Mouse (Mus musculus) gastrocnemius, postnatal 36 days (tissue): ENCODE data around the gene 6430548M08Rik. TPM values are rescaled to one million over a fixed set of nuclear protein-coding genes. Genes with fewer than 3 reads are reported as not detected.

Experiments
- DNase-seq, 2 experiments: peaks; one replicate each; pipeline ENCODE4 v3.0.0; 2022
- intact Hi-C: fragments of 180-260 bp; cut with DNase I; formaldehyde crosslinking; loops from one replicate; pipeline ENCODE4 v1.15.1; 2025
- total RNA-seq, 2 experiments: library from RNA; stranded (reverse); gene quantifications; 2 replicates each; pipeline ENCODE4 v1.2.3; 2021

The 6430548M08Rik gene
- total RNA-seq, 2 experiments from 2014 or later = 29.0 to 41.6 TPM

- intact Hi-C loops = no loop called here
These were observed 12.6 kb upstream of the 6430548M08Rik start, which contains the start of gene Zdhhc7 for GRCm38 (mm10) chr8:120101068-120101972. Gene Zdhhc7 (minus strand): TSS chr8:120101482.

GRCm38 (mm10) chr8:120103916-120104315, 10.0 kb upstream of the 6430548M08Rik start:
- no peak for DNase-seq
- intact Hi-C loops = no loop called here

More at GRCm38 (mm10) chr8:120101068-120101972, 12.6 kb upstream of the 6430548M08Rik start, which contains the start of gene Zdhhc7:
- peak; percentile 75 to 79 for DNase-seq

GRCm38 (mm10) chr8:120104721-120105272, 9.2 kb upstream of the 6430548M08Rik start:
- DNase-seq = peak; percentile 57 to 78
- intact Hi-C loops = no loop called here

- DNase-seq = no peak
- intact Hi-C loops = no loop called here
These were observed 4.8 kb upstream of the 6430548M08Rik start for GRCm38 (mm10) chr8:120109149-120109548.

- no peak for DNase-seq
- intact Hi-C loops = no loop called here
These were observed 3.0 kb upstream of the 6430548M08Rik start for GRCm38 (mm10) chr8:120110966-120111365.

GRCm38 (mm10) chr8:120111382-120111781, 2.6 kb upstream of the 6430548M08Rik start:
- intact Hi-C loops = no loop called here
- DNase-seq = no peak

- no peak for DNase-seq
- intact Hi-C loops = no loop called here
These were observed 1.4 kb upstream of the 6430548M08Rik start for GRCm38 (mm10) chr8:120112535-120112934.

- peak in 1 of 2 experiments; percentile 50 for DNase-seq
These were observed 646 bp upstream of the 6430548M08Rik start for GRCm38 (mm10) chr8:120113306-120113705.

GRCm38 (mm10) chr8:120114315-120114841, 426 bp downstream of the 6430548M08Rik start:
- intact Hi-C loops = no loop called here
- no peak for DNase-seq

More at GRCm38 (mm10) chr8:120113306-120113705, 646 bp upstream of the 6430548M08Rik start:
- intact Hi-C loops = no loop called here

- no peak for DNase-seq
- intact Hi-C loops = no loop called here
These were observed 2.6 kb downstream of the 6430548M08Rik start for GRCm38 (mm10) chr8:120116600-120116999.

- intact Hi-C loops = no loop called here
These were observed 4.2 kb downstream of the 6430548M08Rik start for GRCm38 (mm10) chr8:120118162-120118561.

GRCm38 (mm10) chr8:120118847-120119246, 4.9 kb downstream of the 6430548M08Rik start:
- intact Hi-C loops = no loop called here
- no peak for DNase-seq

More at GRCm38 (mm10) chr8:120118162-120118561, 4.2 kb downstream of the 6430548M08Rik start:
- no peak for DNase-seq

GRCm38 (mm10) chr8:120119429-120119828, 5.5 kb downstream of the 6430548M08Rik start:
- no peak for DNase-seq
- intact Hi-C loops = no loop called here

GRCm38 (mm10) chr8:120119931-120120330, 6.0 kb downstream of the 6430548M08Rik start:
- DNase-seq = no peak
- intact Hi-C loops = no loop called here

- intact Hi-C loops = no loop called here
- no peak for DNase-seq
These were observed 7.0 kb downstream of the 6430548M08Rik start for GRCm38 (mm10) chr8:120120951-120121350.

- intact Hi-C loops = no loop called here
- no peak for DNase-seq
These were observed 10.3 kb downstream of the 6430548M08Rik start for GRCm38 (mm10) chr8:120124261-120124660.

- intact Hi-C loops = no loop called here
- no peak for DNase-seq
These were observed 11.0 kb downstream of the 6430548M08Rik start for GRCm38 (mm10) chr8:120124836-120125389.

- intact Hi-C loops = no loop called here
- no peak for DNase-seq
These were observed 12.6 kb downstream of the 6430548M08Rik start for GRCm38 (mm10) chr8:120126357-120127161.

GRCm38 (mm10) chr8:120129547-120129946, 15.6 kb downstream of the 6430548M08Rik start:
- no peak for DNase-seq
- intact Hi-C loops = no loop called here

- no peak for DNase-seq
- intact Hi-C loops = no loop called here
These were observed 17.2 kb downstream of the 6430548M08Rik start for GRCm38 (mm10) chr8:120131158-120131557.
